Comparison of ENCODE assay signal across 11 mouse cellular contexts in the genomic region with DNA sequence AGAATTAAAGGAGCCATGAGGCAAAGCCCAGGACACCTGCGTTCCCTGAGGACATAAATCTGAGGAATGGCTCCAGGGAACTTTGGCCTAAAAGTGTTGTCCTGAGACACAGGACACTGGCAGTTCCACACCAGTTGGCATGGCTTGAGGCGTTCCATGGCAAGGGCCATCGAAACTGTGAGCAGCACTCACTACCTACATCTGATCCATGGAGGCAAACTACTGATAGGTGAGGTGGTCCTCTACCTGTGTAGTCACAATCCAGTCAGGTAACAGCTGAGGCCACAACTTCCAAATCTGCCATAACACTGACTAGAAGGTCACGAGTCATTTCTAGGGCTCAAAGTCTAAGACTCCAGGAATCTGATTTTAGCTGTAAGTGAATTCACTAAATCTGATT.
"Had no signal": no experiment of that assay in that cellular context is flagged by ENCODE, and none has a peak within 500 bp of the region (broad histone marks: within the 10 kb centered on the region; RNA-seq: fewer than 3 reads in every experiment).

No protein-coding gene starts in this region.

- H3K9me3 ChIP-seq: limb, embryonic 10.5 days; liver, embryonic 15.5 days; stomach, embryonic 15.5 days had no signal

- H3K4me3 ChIP-seq: left cerebral cortex, adult 2 months; limb, embryonic 10.5 days; liver, embryonic 15.5 days; midbrain, embryonic 13.5 days; stomach, embryonic 15.5 days had no signal

- H3K9ac ChIP-seq: liver, embryonic 15.5 days; midbrain, embryonic 13.5 days; stomach, embryonic 15.5 days had no signal

- H3K4me1 ChIP-seq: limb, embryonic 10.5 days; liver, embryonic 15.5 days; midbrain, embryonic 13.5 days; stomach, embryonic 15.5 days had no signal

- H3K4me2 ChIP-seq: liver, embryonic 11.5 days; liver, embryonic 15.5 days; midbrain, embryonic 13.5 days; stomach, embryonic 15.5 days had no signal

- H3K27me3 ChIP-seq: liver, embryonic 15.5 days; midbrain, embryonic 13.5 days; stomach, embryonic 15.5 days had no signal

- H3K27ac ChIP-seq: left cerebral cortex, adult 2 months; limb, embryonic 10.5 days; liver, embryonic 15.5 days; midbrain, embryonic 13.5 days; stomach, embryonic 15.5 days had no signal

- DNase-seq: lung, adult 2 months; lung, postnatal 36 days; right cerebral cortex, postnatal 14 days; thymus, postnatal 4 days had no signal

- ATAC-seq: lung, postnatal 0 days; midbrain, embryonic 13.5 days had no signal
